Mouse (Mus musculus) c-Kit-positive CD71-positive TER-119-negative erythroid progenitor cells, embryonic 14.5 days (primary cell): ENCODE data around the gene Klf2.

ENCODE experiments used
- DNase-seq: peaks from one replicate; pipeline ENCODE4 v3.0.0-alpha.2; 2013; ENCODE audit warnings: low read depth

Klf2 gene

DNA sequence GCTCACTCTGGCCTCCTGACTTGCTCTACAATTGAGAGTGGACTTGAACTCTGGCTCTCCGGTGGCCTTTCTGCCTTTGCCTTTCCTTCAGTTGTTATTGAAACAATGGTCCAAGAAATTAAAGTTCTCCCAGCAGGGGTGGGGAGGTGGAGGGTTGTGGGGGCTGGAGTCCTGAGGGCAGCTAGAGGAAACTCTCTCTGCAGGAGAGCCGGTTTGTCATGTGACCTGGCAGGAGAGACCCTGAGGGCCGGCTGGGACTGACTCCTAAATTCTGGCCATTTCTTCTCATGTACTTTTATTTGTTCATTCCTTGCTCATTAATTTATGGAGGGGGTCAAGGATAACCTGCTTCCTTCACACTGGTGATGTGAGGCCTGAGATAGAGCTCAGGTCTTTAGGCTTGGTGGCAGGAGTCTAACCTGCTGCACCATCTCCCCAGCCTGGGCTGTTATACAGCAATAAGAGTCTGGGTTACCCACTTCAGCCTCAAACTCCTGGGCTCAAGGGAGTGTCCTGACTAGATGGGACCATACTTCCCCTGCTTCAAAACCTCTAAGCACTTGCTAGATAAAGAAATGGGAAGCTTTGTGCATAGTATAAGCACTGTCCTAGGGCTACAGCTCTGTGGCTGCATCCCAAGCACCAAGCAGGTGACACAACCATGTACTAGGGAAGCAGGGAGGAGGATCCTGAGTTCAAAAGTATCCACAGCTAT lies 14.8 kb downstream of the Klf2 start:
- DNase-seq: no peak

- DNase-seq: no peak
Observed at GRCm38 (mm10) chr8:72334144-72334641, 15.4 kb downstream of the Klf2 start.

DNA sequence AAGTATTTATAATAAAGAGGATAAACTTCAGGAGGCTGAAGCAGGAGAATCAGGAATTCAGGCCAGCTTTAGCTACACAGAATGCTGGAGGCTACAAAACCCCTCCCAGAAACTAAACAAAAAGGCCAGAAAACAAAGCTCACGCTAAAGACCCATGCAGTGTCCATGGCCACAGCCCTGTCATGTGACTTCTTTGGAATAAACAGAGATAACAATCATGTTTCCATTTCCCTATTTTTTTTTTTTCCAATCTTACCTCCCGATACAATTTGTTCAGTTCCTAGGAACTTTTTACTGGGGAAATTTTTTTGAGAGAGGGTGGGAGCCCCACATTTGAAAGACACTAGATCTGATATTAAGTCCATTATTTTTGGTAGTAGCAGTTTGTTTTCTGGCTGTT lies 17.4 kb downstream of the Klf2 start:
- no peak for DNase-seq

DNA sequence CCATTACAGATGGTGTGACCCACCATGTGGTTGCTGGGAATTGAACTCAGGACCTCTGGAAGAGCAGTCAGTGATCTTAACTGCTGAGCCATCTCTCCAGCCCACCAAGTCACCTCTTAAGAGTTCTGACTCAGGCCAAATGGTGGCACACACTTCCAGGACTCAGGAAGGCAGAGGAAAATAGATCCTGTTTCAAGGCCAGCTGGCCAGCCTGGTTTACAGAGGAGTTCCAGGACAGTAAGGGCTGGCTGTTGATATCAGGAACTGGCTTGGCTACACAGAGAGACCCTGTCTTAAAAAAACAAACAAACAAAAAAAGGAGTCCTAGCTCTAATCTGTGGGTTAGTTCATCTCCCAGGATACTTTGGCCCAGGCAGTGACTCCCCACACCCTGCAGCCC lies 18.2 kb downstream of the Klf2 start:
- DNase-seq: no peak

DNA sequence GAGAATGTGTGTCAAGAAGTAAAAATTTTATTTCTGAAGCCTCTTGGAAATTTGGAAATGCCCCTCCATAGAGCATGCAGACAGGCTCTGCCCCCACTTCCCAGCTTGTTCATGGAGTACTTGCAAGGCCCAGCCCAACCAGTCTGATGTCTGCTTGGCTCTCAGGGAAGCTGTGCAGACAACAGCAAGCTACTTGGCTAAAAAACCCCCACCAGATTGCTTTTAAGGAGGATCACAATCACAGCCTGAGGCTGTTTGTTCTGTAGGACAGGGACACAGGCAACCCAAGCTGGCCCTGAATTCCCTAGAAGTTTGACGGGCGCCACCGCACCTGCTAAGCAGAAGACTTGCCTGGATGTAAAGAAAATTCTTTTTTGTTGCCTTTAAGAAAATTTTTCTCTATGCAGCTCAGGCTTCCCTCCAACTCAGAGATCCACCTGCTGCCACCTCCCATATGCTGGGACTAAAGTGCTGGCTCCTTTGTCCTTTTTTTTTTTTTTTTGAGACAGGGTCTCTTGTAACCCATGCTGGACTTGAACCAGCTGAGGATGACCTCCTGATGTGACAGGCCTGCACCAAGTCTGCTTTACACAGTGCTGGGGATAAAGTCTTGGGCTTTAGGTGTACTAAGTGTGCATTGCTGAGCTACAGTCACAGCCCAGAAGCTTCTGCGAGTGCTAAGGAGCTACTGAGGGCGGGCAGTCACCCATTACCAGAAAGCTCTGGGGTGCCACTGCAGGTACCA lies 23.9 kb downstream of the Klf2 start:
- no peak for DNase-seq

DNA sequence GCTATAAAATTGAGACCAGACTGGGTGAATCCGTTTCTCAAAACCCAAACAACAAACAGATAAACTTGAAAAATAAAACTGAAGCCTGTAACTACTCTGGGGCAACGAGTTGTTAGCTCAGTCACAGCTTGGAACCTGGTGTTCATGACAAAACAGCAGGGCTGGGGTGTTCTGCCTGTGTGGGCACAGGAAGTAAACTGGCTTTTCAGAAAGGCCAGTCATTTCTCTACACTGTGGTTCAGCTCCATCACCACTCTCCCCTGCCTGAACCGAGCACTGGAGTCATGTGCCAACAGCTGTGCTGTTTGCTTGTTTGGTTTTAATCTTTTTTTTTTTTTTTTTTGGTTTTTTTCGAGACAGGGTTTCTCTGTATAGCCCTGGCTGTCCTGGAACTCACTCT lies 24.9 kb downstream of the Klf2 start:
- no peak for DNase-seq

GRCm38 (mm10) chr8:72347553-72347952 lies 28.7 kb downstream of the Klf2 start:
- no peak for DNase-seq

GRCm38 (mm10) chr8:72348114-72348513 lies 29.3 kb downstream of the Klf2 start:
- DNase-seq: no peak

DNA sequence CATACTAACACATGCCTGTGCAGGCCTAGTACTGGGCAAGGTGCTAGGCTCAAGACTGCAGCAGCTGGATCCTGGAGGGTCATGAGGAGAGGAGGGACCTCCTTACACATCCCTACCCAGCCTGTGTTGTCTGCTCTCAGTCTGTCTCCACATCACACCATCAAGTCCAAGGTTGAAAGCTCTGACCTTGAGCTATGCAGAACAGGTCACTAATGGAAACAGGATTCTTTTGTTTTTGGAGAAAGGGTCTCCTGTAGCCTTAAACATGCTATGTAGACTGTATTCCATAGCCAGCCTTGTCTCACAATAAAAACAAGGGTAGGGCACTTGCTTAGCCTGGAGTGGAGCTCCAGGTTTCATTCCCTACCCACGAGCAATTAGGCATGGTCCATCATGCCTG lies 30.1 kb downstream of the Klf2 start:
- DNase-seq: no peak

- no peak for DNase-seq
Observed at GRCm38 (mm10) chr8:72349838-72350237, 31.0 kb downstream of the Klf2 start.

- DNase-seq: no peak
Observed at GRCm38 (mm10) chr8:72350727-72351126, 31.9 kb downstream of the Klf2 start.

- no peak for DNase-seq
Observed at GRCm38 (mm10) chr8:72351405-72352005, 32.7 kb downstream of the Klf2 start.

- no peak for DNase-seq
Observed at GRCm38 (mm10) chr8:72352951-72353699, 34.3 kb downstream of the Klf2 start.

DNA sequence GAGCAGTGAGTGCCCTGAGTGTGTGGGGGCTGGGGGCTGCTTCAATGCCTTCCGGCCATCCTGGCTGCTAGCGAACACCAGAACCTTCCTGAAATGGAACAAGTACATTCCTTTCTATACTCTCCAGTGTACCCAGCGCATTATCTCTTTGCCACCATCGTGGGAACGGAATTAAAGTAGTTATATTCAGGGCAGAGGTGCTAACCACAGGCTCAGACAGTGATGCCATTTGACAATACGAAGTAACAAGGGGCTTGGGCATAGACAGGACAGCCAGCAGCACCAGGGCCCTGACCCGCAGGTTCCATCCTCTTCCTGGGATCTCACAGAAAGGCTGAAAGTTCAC lies 34.8 kb downstream of the Klf2 start:
- no peak for DNase-seq

- peak; percentile 28 for DNase-seq
Observed at GRCm38 (mm10) chr8:72354272-72354671, 35.4 kb downstream of the Klf2 start.

DNA sequence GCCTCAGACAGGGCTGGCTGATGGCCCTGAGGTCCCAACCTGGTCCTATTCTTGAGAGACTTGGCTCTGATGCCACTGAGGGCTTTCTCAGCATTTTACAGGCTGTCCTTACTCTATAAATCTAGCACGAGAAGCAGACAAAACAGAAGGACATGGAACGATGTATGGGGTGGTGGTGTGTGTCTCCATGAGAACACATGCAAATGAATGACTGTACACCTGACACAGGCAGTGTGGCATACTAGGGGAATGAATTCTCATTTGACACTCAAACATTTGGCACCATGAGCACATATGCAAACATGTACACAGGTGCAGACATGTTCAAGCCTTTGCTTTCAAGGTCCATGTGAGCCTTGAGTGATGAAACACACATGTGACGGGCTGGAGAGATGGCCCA lies 37.8 kb downstream of the Klf2 start:
- no peak for DNase-seq

DNA sequence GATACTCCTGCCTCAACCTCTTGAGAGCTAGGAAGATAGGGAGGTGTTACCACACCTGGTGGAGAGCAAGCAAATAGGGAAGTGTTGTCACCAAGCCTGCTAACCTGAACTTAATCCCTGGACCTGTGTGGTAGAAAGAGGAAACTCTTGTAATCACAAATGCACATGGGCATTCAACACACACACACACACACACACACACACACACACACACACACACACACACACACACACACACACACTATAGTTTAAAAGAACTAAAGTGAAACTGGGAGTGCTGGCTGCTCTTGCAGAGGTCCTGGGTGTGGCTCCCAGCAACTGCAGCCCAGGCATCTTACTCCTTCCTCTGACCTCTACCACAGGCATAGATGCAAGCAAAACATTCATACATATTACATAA lies 41.3 kb downstream of the Klf2 start:
- no peak for DNase-seq

GRCm38 (mm10) chr8:72362754-72363153 lies 43.9 kb downstream of the Klf2 start:
- no peak for DNase-seq

DNA sequence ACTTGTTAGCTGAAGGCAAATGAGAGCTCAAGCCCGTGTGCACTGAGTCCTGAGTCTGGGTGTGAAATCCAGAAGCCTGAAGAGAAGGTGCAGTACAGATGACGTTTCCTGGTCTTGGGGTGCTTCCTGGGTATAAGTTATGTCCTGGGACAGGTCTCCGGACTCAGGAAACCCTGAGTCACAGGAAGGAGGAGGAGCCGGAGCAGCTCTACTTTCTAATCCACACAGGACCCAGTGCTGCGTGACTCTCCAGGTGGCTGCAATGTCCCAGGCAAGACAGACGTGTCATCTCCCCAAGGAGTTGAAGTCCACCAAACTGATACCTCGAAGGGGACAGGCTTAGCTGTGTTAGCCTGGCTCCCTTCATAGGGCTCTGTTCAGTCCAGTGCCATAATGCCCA lies 44.6 kb downstream of the Klf2 start:
- no peak for DNase-seq

DNA sequence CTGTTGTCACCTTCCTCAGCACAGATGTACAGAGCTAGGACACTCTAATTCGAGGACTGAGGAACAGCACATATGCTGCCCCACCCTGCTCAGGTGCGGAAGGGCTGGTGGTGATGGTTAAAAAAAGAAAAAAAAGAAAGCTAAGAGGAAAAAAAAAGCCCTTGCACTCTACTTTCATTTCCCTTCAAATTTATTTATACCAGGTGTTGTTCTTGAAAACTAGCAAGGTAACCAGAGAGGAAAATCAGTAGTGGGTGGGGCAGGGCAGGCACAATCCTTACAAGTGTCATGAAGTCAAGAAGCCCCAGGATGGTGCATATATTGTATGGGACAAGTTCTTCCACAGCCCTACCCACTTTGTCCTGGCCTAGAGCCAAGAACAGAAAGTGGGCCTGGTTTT lies 46.2 kb downstream of the Klf2 start:
- DNase-seq: no peak

DNA sequence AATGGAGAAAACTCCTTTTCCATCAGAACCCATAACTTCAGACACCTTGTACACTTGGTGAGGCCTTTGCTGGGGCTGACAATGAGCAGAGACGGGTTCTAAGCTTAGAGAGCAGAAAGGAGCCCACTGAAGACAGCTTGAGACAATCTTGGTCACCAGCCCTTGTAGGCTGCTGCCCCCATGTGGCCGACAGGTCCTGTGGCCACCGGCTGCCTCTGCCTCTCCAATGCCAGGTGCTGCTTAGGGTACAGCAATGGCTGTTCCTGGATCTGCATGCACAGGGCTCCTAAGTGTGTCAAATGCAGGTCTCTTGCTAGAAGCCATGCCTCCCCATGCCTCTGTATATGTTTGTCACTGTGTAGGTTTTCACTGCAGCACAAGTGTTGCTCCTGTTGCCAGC lies 47.0 kb downstream of the Klf2 start:
- DNase-seq: peak; percentile 40

DNA sequence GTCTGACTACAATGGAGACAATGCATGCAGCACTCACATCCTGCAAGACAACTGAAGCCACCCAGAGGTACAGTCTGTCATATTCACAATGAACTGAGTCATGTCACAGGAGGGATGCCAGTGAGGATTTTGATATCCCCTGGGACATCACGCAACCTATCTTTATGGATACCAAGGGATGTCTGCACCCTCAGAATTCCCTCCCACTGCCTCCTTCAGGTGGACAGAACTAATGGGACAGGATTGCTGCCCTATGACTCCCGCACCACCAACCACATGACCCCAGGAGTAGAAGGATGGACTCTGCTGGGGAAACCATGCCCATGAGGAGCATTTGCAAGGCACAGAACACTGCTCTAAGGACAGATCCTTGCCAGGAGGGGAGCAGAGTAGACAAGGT lies 47.6 kb downstream of the Klf2 start:
- DNase-seq: no peak
